Mouse (Mus musculus): ENCODE data around the gene E2f2. TPM values are rescaled to one million over a fixed set of nuclear protein-coding genes. Genes with fewer than 3 reads are reported as not detected.

Gene E2f2
- total and polyA plus RNA-seq, 2 experiments = 0.46 to 0.76 TPM

- H3K9ac ChIP-seq (ENCODE audit: low read depth, low read length) = peak overlapping the region; percentile 1; the same call in 1 of the 2 replicates
- H3K4me3 ChIP-seq (ENCODE audit: insufficient read depth, low read depth, low read length) = no peak overlapping the region
- H3K79me2 ChIP-seq (ENCODE audit: control insufficient read depth, insufficient read depth, low read length) = no peaks in the 10 kb centered on the region
- H3K27ac ChIP-seq (replicated peaks; ENCODE audit: insufficient read depth, low read depth, low read length) = peak overlapping the region; percentile 37
- H3K4me1 ChIP-seq (ENCODE audit: control insufficient read depth, insufficient read depth, low read length) = peaks cover 21% of the 10 kb centered on the region
- no peaks in the 10 kb centered on the region for H3K36me3 ChIP-seq (ENCODE audit: control insufficient read depth, insufficient read depth, low read length)
- DNase-seq (ENCODE audit: extremely low read depth, low read depth, low spot score) = peak; percentile 49
- 33% methylated on average over 9 of the region's 9 CpGs for WGBS
- no peaks in the 10 kb centered on the region for H3K27me3 ChIP-seq (ENCODE audit: control insufficient read depth, insufficient read depth, low read length)
- no peak for TF ChIP-seq POLR2A (IDR thresholded peaks at IDR 0.05; ENCODE audit: extremely low read depth, insufficient read depth, low read length)
- peak; percentile 53 for TF ChIP-seq CTCF (IDR thresholded peaks at IDR 0.05; ENCODE audit: low read depth, low read length)
These were observed 36.1 kb upstream of the E2f2 start for GRCm38 (mm10) chr4:136135874-136136728.

DNA sequence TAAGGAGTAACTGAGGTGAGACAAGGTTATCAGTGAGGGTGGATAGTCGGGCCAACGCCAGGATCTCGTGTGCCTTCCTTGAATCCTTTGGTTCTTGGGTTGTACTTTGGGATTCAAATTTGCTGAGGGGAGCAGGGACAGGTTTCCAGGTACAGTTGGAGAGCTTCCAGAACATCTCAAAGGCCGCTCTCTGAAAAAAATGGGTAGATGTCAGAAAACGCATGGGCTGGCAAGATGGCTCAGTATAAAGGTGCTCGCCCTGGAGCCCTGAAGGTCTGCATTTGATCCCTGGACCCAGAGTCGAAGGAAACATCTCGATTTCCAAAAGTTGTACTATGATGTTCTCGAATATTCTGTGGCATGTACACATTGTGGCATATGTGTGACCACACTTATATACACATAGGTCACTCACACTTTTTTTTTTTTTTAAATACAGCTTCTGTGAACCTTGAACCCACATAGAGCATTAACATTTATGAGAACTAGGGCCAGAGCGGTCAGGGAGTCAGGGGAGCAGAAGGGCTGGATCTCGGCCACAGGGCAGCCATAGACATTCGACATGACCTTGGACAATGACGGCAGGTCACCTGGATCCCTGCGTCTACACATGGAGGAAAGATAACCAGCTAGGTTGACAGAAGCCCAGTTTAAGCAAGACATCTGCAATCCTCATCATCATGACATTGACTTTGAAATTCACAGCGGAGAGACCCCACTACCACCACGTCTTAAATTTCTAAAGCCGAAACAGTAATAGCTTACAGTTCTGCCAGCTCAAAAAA is 32.7 kb upstream of the E2f2 start:
- Histone ChIP-seq H3K4me1 (ENCODE audit: control insufficient read depth, insufficient read depth, low read length) (peaks cover 33% of the 10 kb centered on the region), H3K4me3 (ENCODE audit: insufficient read depth, low read depth, low read length) (no peak overlapping the region), H3K27me3 (ENCODE audit: control insufficient read depth, insufficient read depth, low read length) (no peaks in the 10 kb centered on the region), H3K9ac (ENCODE audit: low read depth, low read length) (0 out of 2 replicates have a peak overlapping the region, but pooled peaks have one; percentile 2), H3K36me3 (ENCODE audit: control insufficient read depth, insufficient read depth, low read length) (no peaks in the 10 kb centered on the region), H3K79me2 (ENCODE audit: control insufficient read depth, insufficient read depth, low read length) (peaks cover 4% of the 10 kb centered on the region; the same call in 1 of the 2 replicates), H3K27ac (replicated peaks; ENCODE audit: insufficient read depth, low read depth, low read length) (peak overlapping the region; percentile 80)
- TF ChIP-seq CTCF (IDR thresholded peaks at IDR 0.05; ENCODE audit: low read depth, low read length) (no peak), POLR2A (IDR thresholded peaks at IDR 0.05; ENCODE audit: extremely low read depth, insufficient read depth, low read length) (no peak)
- peak; percentile 90 for DNase-seq (ENCODE audit: extremely low read depth, low read depth, low spot score)
- WGBS = 16% methylated on average over 17 of the region's 17 CpGs

- H3K4me3 ChIP-seq (ENCODE audit: insufficient read depth, low read depth, low read length) = no peak overlapping the region; the same call in 1 of the 2 replicates
These were observed 31.6 kb upstream of the E2f2 start for GRCm38 (mm10) chr4:136140327-136141250.

GRCm38 (mm10) chr4:136142267-136143192 is 29.7 kb upstream of the E2f2 start:
- Histone ChIP-seq H3K79me2 (ENCODE audit: control insufficient read depth, insufficient read depth, low read length) (peaks cover 4% of the 10 kb centered on the region; the same call in 1 of the 2 replicates), H3K36me3 (ENCODE audit: control insufficient read depth, insufficient read depth, low read length) (peaks cover 3% of the 10 kb centered on the region; the same call in 1 of the 2 replicates), H3K4me3 (ENCODE audit: insufficient read depth, low read depth, low read length) (no peak overlapping the region), H3K4me1 (ENCODE audit: control insufficient read depth, insufficient read depth, low read length) (peaks cover 34% of the 10 kb centered on the region), H3K27me3 (ENCODE audit: control insufficient read depth, insufficient read depth, low read length) (no peaks in the 10 kb centered on the region), H3K27ac (replicated peaks; ENCODE audit: insufficient read depth, low read depth, low read length) (peak overlapping the region; percentile 87), H3K9ac (ENCODE audit: low read depth, low read length) (peak overlapping the region; percentile 48)
- TF ChIP-seq CTCF (IDR thresholded peaks at IDR 0.05; ENCODE audit: low read depth, low read length) = no peak
- TF ChIP-seq POLR2A (IDR thresholded peaks at IDR 0.05; ENCODE audit: extremely low read depth, insufficient read depth, low read length) = no peak
- 21% methylated on average over 17 of the region's 17 CpGs for WGBS
- peak; percentile 65 for DNase-seq (ENCODE audit: extremely low read depth, low read depth, low spot score)

More at GRCm38 (mm10) chr4:136140327-136141250, 31.6 kb upstream of the E2f2 start:
- DNase-seq (ENCODE audit: extremely low read depth, low read depth, low spot score) = peak; percentile 87
- Histone ChIP-seq H3K36me3 (ENCODE audit: control insufficient read depth, insufficient read depth, low read length) (peaks cover 3% of the 10 kb centered on the region; the same call in 1 of the 2 replicates), H3K4me1 (ENCODE audit: control insufficient read depth, insufficient read depth, low read length) (peaks cover 32% of the 10 kb centered on the region), H3K79me2 (ENCODE audit: control insufficient read depth, insufficient read depth, low read length) (peaks cover 4% of the 10 kb centered on the region; the same call in 1 of the 2 replicates), H3K27ac (replicated peaks; ENCODE audit: insufficient read depth, low read depth, low read length) (peak overlapping the region; percentile 97), H3K27me3 (ENCODE audit: control insufficient read depth, insufficient read depth, low read length) (no peaks in the 10 kb centered on the region), H3K9ac (ENCODE audit: low read depth, low read length) (peak overlapping the region; percentile 48)
- 7% methylated on average over 31 of the region's 31 CpGs for WGBS
- TF ChIP-seq CTCF (IDR thresholded peaks at IDR 0.05; ENCODE audit: low read depth, low read length) (0 out of 2 replicates have a peak, but pooled peaks have one; percentile 7), POLR2A (IDR thresholded peaks at IDR 0.05; ENCODE audit: extremely low read depth, insufficient read depth, low read length) (no peak)
